In genomic region chr7:103792669-103793388, GRCm38 (mm10) we compare ENCODE assay signal across 17 mouse cellular contexts. TPM values are rescaled to one million over a fixed set of nuclear protein-coding genes. Genes with fewer than 3 reads are reported as not detected.
A peak's percentile ranks its signal among the peaks of the same experiment; 100 is the strongest.
DNase-seq lines count a peak whose midpoint lies in the region; ATAC-seq and TF ChIP-seq lines count a peak whose summit lies in the region.
"Had no signal": no experiment of that assay in that cellular context is flagged by ENCODE, and none has a peak within 500 bp of the region (broad histone marks: within the 10 kb centered on the region; RNA-seq: fewer than 3 reads in every experiment).

No protein-coding gene starts in this region.

- ATAC-seq in heart, embryonic 11.5 days (replicated peaks; ENCODE audit: insufficient number of reproducible peaks, low FRiP score, low TSS enrichment), result no peak; the same call in 1 of the 2 replicates
- ATAC-seq: inflammation-experienced regulatory T-cells, adult 6 months had no signal

- no peaks in the 10 kb centered on the region for H3K79me2 ChIP-seq in heart, adult 2 months (replicated peaks; ENCODE audit: control insufficient read depth, insufficient read depth, low read length)
- no peaks in the 10 kb centered on the region for H3K79me2 ChIP-seq in MEL (ENCODE audit: control insufficient read depth, insufficient read depth, low read length, poor library complexity)

- no peak for DNase-seq in heart, adult 2 months
- DNase-seq in MEL (ENCODE audit: low read depth, low spot score), result peak; percentile 71
- DNase-seq in liver, result peak; percentile 73
- DNase-seq in naive thymus-derived CD4-positive, alpha-beta T cell, adult 2 months (ENCODE audit: low read depth), result peak; percentile 2
- no peak for DNase-seq in urinary bladder, postnatal 25 days (ENCODE audit: low spot score)
- DNase-seq in thymus, postnatal 25 days, result no peak
- DNase-seq in urinary bladder, postnatal 4 days (ENCODE audit: low spot score in 2 of 2), result no peak
- DNase-seq: kidney, postnatal 14 days; retina, postnatal 1 day had no signal

- H3K36me3 ChIP-seq in heart, adult 2 months (ENCODE audit: control insufficient read depth, insufficient read depth, low read length), result no peaks in the 10 kb centered on the region
- H3K36me3 ChIP-seq in heart, embryonic 11.5 days (ENCODE audit: control insufficient read depth, insufficient read depth, low read length), result no peaks in the 10 kb centered on the region
- H3K36me3 ChIP-seq in MEL (ENCODE audit: control insufficient read depth in 1 of 2, insufficient read depth in 2 of 2, low read length in 2 of 2), result no peaks in the 10 kb centered on the region
- H3K36me3 ChIP-seq: lung, embryonic 15.5 days; midbrain, embryonic 10.5 days had no signal

- H3K27ac ChIP-seq in heart, adult 2 months, result no peak overlapping the region
- no peak overlapping the region for H3K27ac ChIP-seq in heart, embryonic 11.5 days (ENCODE audit: low read depth, low read length)
- H3K27ac ChIP-seq in MEL (ENCODE audit: control insufficient read depth, low read depth, low read length), result no peak overlapping the region
- H3K27ac ChIP-seq: lung, embryonic 15.5 days; midbrain, embryonic 10.5 days had no signal

- H3K4me2 ChIP-seq in heart, embryonic 11.5 days, result no peak overlapping the region
- H3K4me2 ChIP-seq: lung, embryonic 15.5 days had no signal

- TF ChIP-seq RAD21 in MEL (IDR thresholded peaks at IDR 0.05; ENCODE audit: low read depth, low read length), result peak; percentile 65

- H3K4me1 ChIP-seq in heart, adult 2 months (ENCODE audit: control insufficient read depth, insufficient read depth, low read length), result no peaks in the 10 kb centered on the region
- H3K4me1 ChIP-seq in heart, embryonic 11.5 days (ENCODE audit: control insufficient read depth, insufficient read depth, low read length), result no peaks in the 10 kb centered on the region
- H3K4me1 ChIP-seq in MEL (ENCODE audit: control insufficient read depth in 1 of 2, insufficient read depth in 2 of 2, low read length in 2 of 2), result no peaks in the 10 kb centered on the region
- H3K4me1 ChIP-seq: lung, embryonic 15.5 days; midbrain, embryonic 10.5 days had no signal

- no peaks in the 10 kb centered on the region for H3K9me3 ChIP-seq in heart, embryonic 11.5 days (replicated peaks; ENCODE audit: control insufficient read depth, low read length)
- no peaks in the 10 kb centered on the region for H3K9me3 ChIP-seq in MEL (replicated peaks; ENCODE audit: insufficient read depth, low read length)
- H3K9me3 ChIP-seq: lung, embryonic 15.5 days; midbrain, embryonic 10.5 days had no signal

- no peak for TF ChIP-seq POLR2A in heart, adult 2 months (IDR thresholded peaks at IDR 0.05; ENCODE audit: insufficient read depth, low read depth, low read length)
- TF ChIP-seq POLR2A in MEL (IDR thresholded peaks at IDR 0.05; ENCODE audit: control insufficient read depth in 1 of 2, insufficient read depth in 1 of 2, low read depth in 1 of 2, low read length in 2 of 2, poor library complexity in 1 of 2), result no peak

- H3K4me3 ChIP-seq in heart, adult 2 months, result no peak overlapping the region
- H3K4me3 ChIP-seq in heart, embryonic 11.5 days (ENCODE audit: low read depth, low read length), result no peak overlapping the region
- no peak overlapping the region for H3K4me3 ChIP-seq in MEL (ENCODE audit: control insufficient read depth in 1 of 2, insufficient read depth in 1 of 2, low read depth in 2 of 2, low read length in 2 of 2)
- H3K4me3 ChIP-seq: lung, embryonic 15.5 days; midbrain, embryonic 10.5 days had no signal

- TF ChIP-seq EP300 in heart, adult 2 months (IDR thresholded peaks at IDR 0.05; ENCODE audit: insufficient read depth, low read depth, low read length), result no peak
- TF ChIP-seq EP300 in MEL (IDR thresholded peaks at IDR 0.05; ENCODE audit: low read depth in 1 of 2, low read length in 2 of 2), result peak; percentile 21 to 68; a peak in 3 of 4 replicates

- H3K27me3 ChIP-seq in heart, adult 2 months (ENCODE audit: control insufficient read depth, insufficient read depth, low read length), result no peaks in the 10 kb centered on the region
- H3K27me3 ChIP-seq in heart, embryonic 11.5 days (ENCODE audit: control insufficient read depth, insufficient read depth, low read length), result no peaks in the 10 kb centered on the region
- H3K27me3 ChIP-seq in MEL (ENCODE audit: control insufficient read depth in 1 of 2, insufficient read depth in 2 of 2, low read length in 2 of 2), result no peaks in the 10 kb centered on the region
- H3K27me3 ChIP-seq: lung, embryonic 15.5 days had no signal

- 24% methylated on average over 4 of the region's 4 CpGs for WGBS in heart, adult 2 months
- WGBS in heart, embryonic 11.5 days (ENCODE audit: insufficient replicate concordance), result 11% methylated on average over 4 of the region's 4 CpGs

- intact Hi-C loops in heart, adult 2 months (cut with DNase I), result loop anchor here (5.0 kb wide), 1 partner anchor 79 kb away; no protein-coding TSS in a partner anchor

- no peak overlapping the region for H3K9ac ChIP-seq in heart, adult 2 months (ENCODE audit: low read depth, low read length)
- no peak overlapping the region for H3K9ac ChIP-seq in heart, embryonic 11.5 days (ENCODE audit: low read depth, low read length)
- H3K9ac ChIP-seq in MEL (ENCODE audit: control insufficient read depth, low read depth, low read length, poor library complexity, severe bottlenecking), result no peak overlapping the region
- H3K9ac ChIP-seq: lung, embryonic 15.5 days had no signal

- peak; percentile 46 for TF ChIP-seq CTCF in heart, adult 2 months (IDR thresholded peaks at IDR 0.05)
- TF ChIP-seq CTCF in MEL (IDR thresholded peaks at IDR 0.05 in 2 of 3, conservative IDR thresholded peaks at IDR 0.05 in 1 of 3; ENCODE audit: control insufficient read depth in 1 of 3, insufficient read depth in 1 of 3, low read depth in 2 of 3, low read length in 3 of 3, poor library complexity in 1 of 3, severe bottlenecking in 1 of 3), result peak; percentile 30 to 63 (median 49)

TF ChIP-seq in MEL, 35 proteins besides CTCF, POLR2A, EP300 and RAD21:
- no peak for TF ChIP-seq NRF1 (IDR thresholded peaks at IDR 0.05; ENCODE audit: insufficient read depth, low read depth, low read length, poor library complexity, severe bottlenecking)
- TF ChIP-seq SIN3A (IDR thresholded peaks at IDR 0.05; ENCODE audit: low read length), result peak; percentile 60
- TF ChIP-seq BHLHE40 (IDR thresholded peaks at IDR 0.05; ENCODE audit: borderline replicate concordance, low read depth, low read length), result peak; percentile 97
- peak; percentile 77 for TF ChIP-seq MAZ (IDR thresholded peaks at IDR 0.05; ENCODE audit: low read depth, low read length)
- TF ChIP-seq TCF12 (IDR thresholded peaks at IDR 0.05; ENCODE audit: low read depth, low read length), result 0 out of 2 replicates have a peak, but pooled peaks have one; percentile 57
- peak; percentile 24; the same call in 1 of the 2 replicates for TF ChIP-seq GATA1 (IDR thresholded peaks at IDR 0.05; ENCODE audit: low read depth, low read length)
- no peak for TF ChIP-seq CHD2 (IDR thresholded peaks at IDR 0.05; ENCODE audit: low read length)
- TF ChIP-seq MXI1 (IDR thresholded peaks at IDR 0.05; ENCODE audit: low read depth, low read length), result peak; percentile 32; the same call in 1 of the 2 replicates
- peak; percentile 61; the same call in 1 of the 2 replicates for TF ChIP-seq ETS1 (IDR thresholded peaks at IDR 0.05; ENCODE audit: low read depth, low read length)
- TF ChIP-seq ZC3H11A (IDR thresholded peaks at IDR 0.05; ENCODE audit: low read depth, low read length), result peak; percentile 63
- TF ChIP-seq MYC (IDR thresholded peaks at IDR 0.05; ENCODE audit: low read depth, low read length), result 0 out of 2 replicates have a peak, but pooled peaks have one; percentile 43
- TF ChIP-seq SMC3 (IDR thresholded peaks at IDR 0.05; ENCODE audit: low read depth, low read length), result peak; percentile 74
- no peak for TF ChIP-seq ZNF384 (IDR thresholded peaks at IDR 0.05; ENCODE audit: low read depth, low read length)
- TF ChIP-seq TAL1 (IDR thresholded peaks at IDR 0.05; ENCODE audit: low read length), result peak; percentile 42
- TF ChIP-seq ELF1 (IDR thresholded peaks at IDR 0.05; ENCODE audit: low read depth, low read length), result no peak

RNA-seq across cellular contexts. Expression of gene Olfr67, which starts 1.2 kb away (rescaled TPM):
- total RNA-seq in heart, adult 2 months (2021), result not detected
- polyA plus RNA-seq in heart, adult 2 months (2012; rRNA removed), result not detected in 2 replicates
- polyA plus RNA-seq in heart, embryonic 11.5 days (2014; fragmentation: Nextera tagmentation; extraction: Ambion mirVana), result 0.08 TPM in 1 of 2 replicates, not detected in the other
- not detected in 2 replicates for total RNA-seq in MEL (2012; rRNA removed)
- polyA plus RNA-seq in MEL (2012; ENCODE audit: insufficient read depth in 1 of 2, insufficient read length in 2 of 2, low read depth in 1 of 2, low replicate concordance in 2 of 2, missing spikeins in 1 of 2), result not detected
- total RNA-seq: ES-E14 had no signal
- polyA plus RNA-seq: cortical plate, adult 2 months; heart, embryonic 14.5 days; inflammation-experienced regulatory T-cells, adult 6 months; lung, embryonic 15.5 days; midbrain, embryonic 10.5 days; spleen, adult 2 months had no signal

RNA-seq across cellular contexts. Expression of gene Olfr68, which starts 13.3 kb away (rescaled TPM):
- not detected for total RNA-seq in heart, adult 2 months (2021)
- polyA plus RNA-seq in heart, adult 2 months (2012; rRNA removed), result not detected in 2 replicates
- polyA plus RNA-seq in heart, embryonic 11.5 days (2014; fragmentation: Nextera tagmentation; extraction: Ambion mirVana), result not detected in 2 replicates
- not detected in 2 replicates for total RNA-seq in MEL (2012; rRNA removed)
- polyA plus RNA-seq in MEL (2012; ENCODE audit: insufficient read depth in 1 of 2, insufficient read length in 2 of 2, low read depth in 1 of 2, low replicate concordance in 2 of 2, missing spikeins in 1 of 2), result not detected
- total RNA-seq: ES-E14 had no signal
- polyA plus RNA-seq: cortical plate, adult 2 months; heart, embryonic 14.5 days; inflammation-experienced regulatory T-cells, adult 6 months; lung, embryonic 15.5 days; midbrain, embryonic 10.5 days; spleen, adult 2 months had no signal

RNA-seq across cellular contexts. Expression of gene Hbb-bt, which starts 21.0 kb away (rescaled TPM):
- 1,000 to 10,000 TPM in 1 of 2 experiments, 100 to 1,000 TPM in 1; 558 to 4,688 TPM for total RNA-seq in heart, adult 2 months (2021)
- polyA plus RNA-seq in heart, adult 2 months (2012; rRNA removed), result 954 and 7,998 TPM in 2 replicates
- 2,483 and 3,067 TPM in 2 replicates for polyA plus RNA-seq in heart, embryonic 11.5 days (2014; fragmentation: Nextera tagmentation; extraction: Ambion mirVana)
- 120 and 191 TPM in 2 replicates for total RNA-seq in MEL (2012; rRNA removed)
- 100 to 1,000 TPM in 1 of 2 experiments, not detected in 1; 118 TPM for polyA plus RNA-seq in MEL (2012; ENCODE audit: insufficient read depth in 1 of 2, insufficient read length in 2 of 2, low read depth in 1 of 2, low replicate concordance in 2 of 2, missing spikeins in 1 of 2)
- total RNA-seq: ES-E14 had no signal

RNA-seq across cellular contexts. Expression of gene Olfr69, which starts 21.4 kb away (rescaled TPM):
- not detected for total RNA-seq in heart, adult 2 months (2021)
- polyA plus RNA-seq in heart, adult 2 months (2012; rRNA removed), result not detected in 2 replicates
- not detected in 2 replicates for polyA plus RNA-seq in heart, embryonic 11.5 days (2014; fragmentation: Nextera tagmentation; extraction: Ambion mirVana)
- not detected in 2 replicates for total RNA-seq in MEL (2012; rRNA removed)
- not detected for polyA plus RNA-seq in MEL (2012; ENCODE audit: insufficient read depth in 1 of 2, insufficient read length in 2 of 2, low read depth in 1 of 2, low replicate concordance in 2 of 2, missing spikeins in 1 of 2)
- total RNA-seq: ES-E14 had no signal
- polyA plus RNA-seq: cortical plate, adult 2 months; heart, embryonic 14.5 days; lung, embryonic 15.5 days; midbrain, embryonic 10.5 days; spleen, adult 2 months had no signal

RNA-seq across cellular contexts. Expression of gene Hbb-bs, which starts 35.1 kb away (rescaled TPM):
- total RNA-seq in heart, adult 2 months (2021), result over 10,000 TPM in 1 of 2 experiments, 1,000 to 10,000 TPM in 1; 5,780 to 41,164 TPM
- 10,215 and 68,774 TPM in 2 replicates for polyA plus RNA-seq in heart, adult 2 months (2012; rRNA removed)
- 849 and 1,123 TPM in 2 replicates for polyA plus RNA-seq in heart, embryonic 11.5 days (2014; fragmentation: Nextera tagmentation; extraction: Ambion mirVana)
- 79.0 and 138 TPM in 2 replicates for total RNA-seq in MEL (2012; rRNA removed)
- polyA plus RNA-seq in MEL (2012; ENCODE audit: insufficient read depth in 1 of 2, insufficient read length in 2 of 2, low read depth in 1 of 2, low replicate concordance in 2 of 2, missing spikeins in 1 of 2), result 100 to 1,000 TPM in 1 of 2 experiments, not detected in 1; 208 TPM
- total RNA-seq: ES-E14 had no signal

Comparison
In these comparisons a context has a peak if more than half of its experiments do, and no peak if none do; other contexts are left out.
1. DNase-seq: peak in MEL (single experiment), liver (single experiment) and naive thymus-derived CD4-positive, alpha-beta T cell, adult 2 months (single experiment); none in heart, adult 2 months (0 of 2), urinary bladder, postnatal 25 days (single experiment), thymus, postnatal 25 days (single experiment) and urinary bladder, postnatal 4 days (0 of 2).